27 mouse cellular contexts compared by ENCODE assay signal in the genomic region with DNA sequence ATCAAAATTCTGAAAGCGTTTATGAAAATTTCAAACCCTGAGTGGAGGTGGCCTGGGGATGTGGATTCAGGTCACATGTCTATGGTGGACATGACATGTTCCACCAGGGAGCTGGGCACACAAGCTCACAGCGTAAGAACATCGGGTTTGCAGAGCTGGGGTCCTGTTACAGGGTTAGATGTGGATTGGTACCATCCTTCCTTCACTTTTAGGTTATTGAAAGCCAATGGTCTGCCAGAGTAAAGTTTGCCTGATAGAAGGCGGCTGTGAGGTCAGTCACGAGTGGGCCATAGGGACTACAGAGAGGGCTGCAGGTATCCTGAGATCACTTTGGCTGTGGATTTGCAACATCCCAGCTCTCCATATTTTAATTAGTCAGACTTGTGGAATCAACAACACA. TPM values are rescaled to one million over a fixed set of nuclear protein-coding genes. Genes with fewer than 3 reads are reported as not detected.
"Had no signal": no experiment of that assay in that cellular context is flagged by ENCODE, and none has a peak within 500 bp of the region (broad histone marks: within the 10 kb centered on the region; RNA-seq: fewer than 3 reads in every experiment).

No protein-coding gene starts in this region.

- ATAC-seq: hindbrain, embryonic 16.5 days; hindbrain, postnatal 0 days; inflammation-experienced regulatory T-cells, adult 6 months; intestine, embryonic 15.5 days; intestine, embryonic 16.5 days; intestine, postnatal 0 days had no signal

- H3K4me1 ChIP-seq: heart, embryonic 12.5 days; heart, embryonic 13.5 days; heart, embryonic 15.5 days; hindbrain, embryonic 10.5 days; hindbrain, embryonic 12.5 days; hindbrain, embryonic 13.5 days; hindbrain, embryonic 15.5 days; intestine, embryonic 15.5 days; kidney, embryonic 15.5 days had no signal

- H3K27me3 ChIP-seq: heart, embryonic 12.5 days; heart, embryonic 13.5 days; heart, embryonic 15.5 days; hindbrain, embryonic 12.5 days; hindbrain, embryonic 13.5 days; hindbrain, embryonic 15.5 days; intestine, embryonic 15.5 days; kidney, embryonic 15.5 days had no signal

- H3K27ac ChIP-seq: heart, embryonic 13.5 days; heart, embryonic 15.5 days; hindbrain, embryonic 10.5 days; hindbrain, embryonic 12.5 days; hindbrain, embryonic 13.5 days; hindbrain, embryonic 14.5 days; hindbrain, embryonic 15.5 days; hindbrain, postnatal 0 days; intestine, embryonic 15.5 days; kidney, embryonic 15.5 days; kidney, postnatal 0 days; layer of hippocampus, adult 2 months; left cerebral cortex, adult 2 months had no signal

- H3K9me3 ChIP-seq: heart, embryonic 15.5 days; hindbrain, embryonic 15.5 days; intestine, embryonic 15.5 days; kidney, embryonic 15.5 days had no signal

- H3K9ac ChIP-seq: heart, embryonic 12.5 days; heart, embryonic 13.5 days; heart, embryonic 15.5 days; hindbrain, embryonic 12.5 days; hindbrain, embryonic 13.5 days; hindbrain, embryonic 14.5 days; hindbrain, embryonic 15.5 days; intestine, embryonic 15.5 days; kidney, embryonic 15.5 days had no signal

- H3K36me3 ChIP-seq: heart, embryonic 15.5 days; intestine, embryonic 15.5 days had no signal

- H3K4me3 ChIP-seq: heart, embryonic 12.5 days; heart, embryonic 13.5 days; heart, embryonic 15.5 days; hindbrain, embryonic 10.5 days; hindbrain, embryonic 12.5 days; hindbrain, embryonic 13.5 days; hindbrain, embryonic 15.5 days; intestine, embryonic 15.5 days; kidney, embryonic 15.5 days; layer of hippocampus, adult 2 months; left cerebral cortex, adult 2 months had no signal

- H3K4me2 ChIP-seq: heart, embryonic 11.5 days; heart, embryonic 12.5 days; heart, embryonic 13.5 days; heart, embryonic 15.5 days; hindbrain, embryonic 12.5 days; hindbrain, embryonic 13.5 days; hindbrain, embryonic 14.5 days; hindbrain, embryonic 15.5 days; intestine, embryonic 15.5 days; kidney, embryonic 15.5 days had no signal

- DNase-seq: heart, postnatal 10 days; heart, postnatal 14 days; heart, postnatal 36 days; kidney, postnatal 10 days; kidney, postnatal 4 days; layer of hippocampus, adult 9-11 months; layer of hippocampus, postnatal 36 days had no signal

RNA-seq across cellular contexts. Expression of gene Ebf1, which starts 44.3 kb away (rescaled TPM):
- total RNA-seq: hematopoietic stem cell, adult 5-6 weeks had no signal
